Comparison of ENCODE assay signal across 9 mouse cellular contexts in genomic region chr13:28545797-28546196, GRCm38 (mm10).
A peak's percentile ranks its signal among the peaks of the same experiment; 100 is the strongest.
DNase-seq lines count a peak whose midpoint lies in the region; ATAC-seq lines count a peak whose summit lies in the region.
"Had no signal": no experiment of that assay in that cellular context is flagged by ENCODE, and none has a peak within 500 bp of the region (broad histone marks: within the 10 kb centered on the region; RNA-seq: fewer than 3 reads in every experiment).

No protein-coding gene starts in this region.

- H3K9ac ChIP-seq in liver, embryonic 11.5 days (ENCODE audit: low read depth, low read length), result no peak overlapping the region
- H3K9ac ChIP-seq in hindbrain, embryonic 15.5 days, result no peak overlapping the region
- no peak overlapping the region for H3K9ac ChIP-seq in limb, embryonic 13.5 days
- H3K9ac ChIP-seq in stomach, embryonic 14.5 days (replicated peaks; ENCODE audit: low read depth, low read length), result no peak overlapping the region

- no peaks in the 10 kb centered on the region for H3K36me3 ChIP-seq in liver, embryonic 11.5 days (ENCODE audit: control insufficient read depth, insufficient read depth, low read length)
- no peaks in the 10 kb centered on the region for H3K36me3 ChIP-seq in hindbrain, embryonic 15.5 days
- H3K36me3 ChIP-seq in limb, embryonic 13.5 days, result peaks cover 12% of the 10 kb centered on the region
- no peaks in the 10 kb centered on the region for H3K36me3 ChIP-seq in stomach, embryonic 14.5 days (ENCODE audit: control insufficient read depth, insufficient read depth, low read length)

- H3K4me2 ChIP-seq in liver, embryonic 11.5 days, result no peak overlapping the region
- no peak overlapping the region for H3K4me2 ChIP-seq in hindbrain, embryonic 15.5 days
- no peak overlapping the region for H3K4me2 ChIP-seq in limb, embryonic 13.5 days (replicated peaks)
- no peak overlapping the region for H3K4me2 ChIP-seq in stomach, embryonic 14.5 days (replicated peaks; ENCODE audit: low read depth, low read length)

- no peak overlapping the region for H3K27ac ChIP-seq in liver, embryonic 11.5 days (ENCODE audit: low read depth, low read length)
- 0 out of 2 replicates have a peak overlapping the region, but pooled peaks have one; percentile 31 for H3K27ac ChIP-seq in hindbrain, embryonic 15.5 days (replicated peaks)
- peak overlapping the region; percentile 1; the same call in 1 of the 2 replicates for H3K27ac ChIP-seq in limb, embryonic 13.5 days
- H3K27ac ChIP-seq in stomach, embryonic 14.5 days (ENCODE audit: low read length), result no peak overlapping the region

- no peak for DNase-seq in liver, embryonic 11.5 days (ENCODE audit: low spot score)
- DNase-seq in liver (no peak), adipocyte (ENCODE audit: low spot score) (no peak)
- DNase-seq in layer of hippocampus, adult 11-12 months (ENCODE audit: low spot score), result no peak
- DNase-seq: cerebellum, adult 18-20 months; lung, postnatal 36 days had no signal

- no peaks in the 10 kb centered on the region for H3K27me3 ChIP-seq in liver, embryonic 11.5 days (replicated peaks; ENCODE audit: control insufficient read depth, insufficient read depth, low read length)
- H3K27me3 ChIP-seq in hindbrain, embryonic 15.5 days, result no peaks in the 10 kb centered on the region
- H3K27me3 ChIP-seq in limb, embryonic 13.5 days, result no peaks in the 10 kb centered on the region
- H3K27me3 ChIP-seq in stomach, embryonic 14.5 days (ENCODE audit: control insufficient read depth, insufficient read depth, low read length), result no peaks in the 10 kb centered on the region

- ATAC-seq in liver, embryonic 11.5 days (replicated peaks; ENCODE audit: low FRiP score), result 0 out of 2 replicates have a peak, but pooled peaks have one; percentile 34
- peak; percentile 50; the same call in 1 of the 2 replicates for ATAC-seq in hindbrain, embryonic 15.5 days (ENCODE audit: low FRiP score, low read depth)
- ATAC-seq in limb, embryonic 13.5 days (ENCODE audit: low FRiP score, low read depth), result no peak
- peak; percentile 87 for ATAC-seq in stomach, embryonic 14.5 days (ENCODE audit: insufficient number of reproducible peaks, insufficient read depth, low FRiP score, low read depth)

- no peaks in the 10 kb centered on the region for H3K9me3 ChIP-seq in liver, embryonic 11.5 days (ENCODE audit: control insufficient read depth, low read length)
- H3K9me3 ChIP-seq in hindbrain, embryonic 15.5 days, result no peaks in the 10 kb centered on the region
- H3K9me3 ChIP-seq in limb, embryonic 13.5 days, result no peaks in the 10 kb centered on the region
- no peaks in the 10 kb centered on the region for H3K9me3 ChIP-seq in stomach, embryonic 14.5 days (ENCODE audit: control insufficient read depth, low read depth, low read length)

- no peaks in the 10 kb centered on the region for H3K4me1 ChIP-seq in liver, embryonic 11.5 days (replicated peaks; ENCODE audit: control insufficient read depth, insufficient read depth, low read length)
- peaks cover 19% of the 10 kb centered on the region for H3K4me1 ChIP-seq in hindbrain, embryonic 15.5 days (replicated peaks)
- peaks cover 20% of the 10 kb centered on the region for H3K4me1 ChIP-seq in limb, embryonic 13.5 days
- H3K4me1 ChIP-seq in stomach, embryonic 14.5 days (ENCODE audit: control insufficient read depth, insufficient read depth, low read length), result peaks cover 6% of the 10 kb centered on the region; the same call in 1 of the 2 replicates

- 84% methylated on average over 1 of the region's 1 CpGs for WGBS in liver, embryonic 11.5 days
- 90% methylated on average over 1 of the region's 1 CpGs for WGBS in hindbrain, embryonic 15.5 days
- WGBS in limb, embryonic 13.5 days, result 94% methylated on average over 1 of the region's 1 CpGs
- WGBS in stomach, embryonic 14.5 days, result 77% methylated on average over 1 of the region's 1 CpGs

- H3K4me3 ChIP-seq in liver, embryonic 11.5 days (ENCODE audit: low read depth, low read length), result no peak overlapping the region
- no peak overlapping the region for H3K4me3 ChIP-seq in hindbrain, embryonic 15.5 days
- H3K4me3 ChIP-seq in limb, embryonic 13.5 days, result no peak overlapping the region
- H3K4me3 ChIP-seq in stomach, embryonic 14.5 days (ENCODE audit: low read depth, low read length), result no peak overlapping the region

Comparison
In these comparisons a context has a peak if more than half of its experiments do, and no peak if none do; other contexts are left out.
1. H3K27ac ChIP-seq: peak in hindbrain, embryonic 15.5 days (single experiment) and limb, embryonic 13.5 days (single experiment); none in liver, embryonic 11.5 days (single experiment) and stomach, embryonic 14.5 days (single experiment).